Mouse (Mus musculus): ENCODE results near the gene Six1. TPM values are rescaled to one million over a fixed set of nuclear protein-coding genes. Genes with fewer than 3 reads are reported as not detected.
"Not testable (repeated sequence)": the region's sequence is repeated elsewhere in the genome, so short reads cannot be mapped to it uniquely, and the experiment has no call there.

Gene Six1
- 1 to 10 TPM; 3.2 to 3.3 TPM for total RNA-seq (2021)
- long read RNA-seq, experiment 1, partial matches to known transcripts: 0 of 1 reads
- long read RNA-seq, experiment 1, other reads (novel, unspliced or antisense): 1 of 1 reads
- long read RNA-seq, experiment 2, partial matches to known transcripts: 0 of 4 reads
- long read RNA-seq, experiment 2, other reads (novel, unspliced or antisense): 3 of 4 reads

DNA sequence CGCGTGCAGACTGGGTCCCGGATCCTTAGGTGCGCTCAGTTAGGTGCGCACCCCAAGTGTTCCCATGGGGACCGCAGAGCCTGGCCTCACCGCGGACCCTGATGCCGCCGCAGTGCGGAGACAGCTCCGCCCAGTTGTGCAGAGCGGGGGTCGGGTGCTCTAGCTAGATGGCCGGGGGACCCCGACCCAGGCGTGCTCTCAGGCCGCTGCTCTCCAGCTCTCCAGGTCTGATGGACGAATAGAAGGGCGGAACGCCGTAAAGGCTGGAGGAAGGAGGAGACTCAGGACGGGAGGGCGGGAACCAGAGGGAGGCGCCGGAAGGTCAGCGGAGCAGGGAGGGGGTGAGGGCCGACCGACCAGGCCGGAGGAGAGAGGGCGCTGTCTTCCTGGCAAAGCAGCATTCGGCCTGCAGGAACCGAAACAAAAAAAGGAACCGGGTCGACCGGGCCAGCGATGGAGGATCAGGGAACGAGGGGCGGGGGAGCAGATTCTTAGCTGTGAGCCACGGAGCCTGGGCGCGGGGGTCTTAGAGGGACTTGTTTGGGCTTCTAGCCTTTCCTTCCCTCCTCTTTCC, at the start of gene Six1:
Gene Six1, minus strand, starts transcription at position 220 of the 574 bp plus-strand sequence.
- DNase-seq: peak; percentile 86 to 89

GRCm38 (mm10) chr12:73098593-73098992, 44.9 kb upstream of the Six1 start:
- no peak for DNase-seq

DNA sequence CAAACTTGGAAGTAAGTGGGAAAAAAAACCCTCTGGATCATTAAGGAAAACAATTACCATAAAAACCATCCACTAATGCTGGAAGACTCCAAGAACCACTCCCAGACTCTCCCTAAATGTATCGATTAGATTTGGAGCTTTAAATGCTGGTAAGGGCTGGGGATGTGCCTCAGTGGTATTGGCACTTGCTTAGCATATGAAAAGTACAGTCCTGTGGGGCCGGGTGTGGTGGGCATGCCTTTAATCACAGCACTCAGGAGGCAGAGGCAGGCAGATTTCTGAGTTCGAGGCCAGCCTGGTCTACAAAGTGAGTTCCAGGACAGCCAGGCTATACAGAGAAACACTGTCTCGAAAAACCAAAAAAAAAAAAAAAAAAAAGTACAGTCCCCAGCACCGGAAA, 42.5 kb upstream of the Six1 start:
- not testable (repeated sequence) for DNase-seq

DNA sequence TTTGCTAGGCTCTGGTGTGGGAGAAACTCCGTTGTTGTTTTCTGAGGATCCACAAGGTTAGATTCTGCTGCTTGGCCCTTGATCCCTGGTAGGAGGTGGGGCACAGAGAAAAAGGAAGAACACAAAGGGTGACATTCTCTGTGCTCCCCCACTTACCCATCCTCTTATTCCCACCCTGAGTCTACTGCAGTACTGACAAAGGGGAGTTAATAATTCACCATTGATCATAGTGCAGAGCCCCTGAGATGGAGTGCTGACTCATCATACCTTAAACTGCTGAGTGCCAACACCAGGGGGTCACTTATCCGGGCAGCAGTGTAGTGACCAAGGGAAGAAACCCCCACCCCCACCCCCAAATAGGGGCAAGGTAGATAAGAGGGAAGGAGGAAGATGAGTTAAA, 40.9 kb upstream of the Six1 start:
- DNase-seq: no peak

- no peak for DNase-seq
Observed at GRCm38 (mm10) chr12:73094189-73094588, 40.5 kb upstream of the Six1 start.

- no peak for DNase-seq
Observed at GRCm38 (mm10) chr12:73090672-73091335, 37.1 kb upstream of the Six1 start.

DNA sequence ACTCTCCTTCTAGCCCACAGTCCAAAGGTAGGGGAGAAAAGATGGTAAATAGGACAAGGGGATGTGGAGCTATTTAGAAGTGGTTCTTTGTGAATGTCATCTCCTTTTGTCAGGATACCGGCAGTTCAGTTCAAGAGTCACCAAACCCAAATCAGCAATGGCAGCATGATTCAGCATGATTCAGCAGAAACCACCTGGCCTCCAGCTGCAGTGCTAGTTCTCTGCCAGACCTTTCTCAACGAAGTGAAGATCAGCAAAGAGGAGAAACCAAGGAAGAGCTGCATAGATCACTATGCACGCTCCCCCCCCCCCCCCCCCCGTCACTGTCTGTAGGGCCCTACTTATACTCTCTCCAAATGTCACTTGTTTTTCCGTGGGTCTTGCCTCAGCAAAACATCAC, 35.2 kb upstream of the Six1 start:
- DNase-seq: no peak

DNA sequence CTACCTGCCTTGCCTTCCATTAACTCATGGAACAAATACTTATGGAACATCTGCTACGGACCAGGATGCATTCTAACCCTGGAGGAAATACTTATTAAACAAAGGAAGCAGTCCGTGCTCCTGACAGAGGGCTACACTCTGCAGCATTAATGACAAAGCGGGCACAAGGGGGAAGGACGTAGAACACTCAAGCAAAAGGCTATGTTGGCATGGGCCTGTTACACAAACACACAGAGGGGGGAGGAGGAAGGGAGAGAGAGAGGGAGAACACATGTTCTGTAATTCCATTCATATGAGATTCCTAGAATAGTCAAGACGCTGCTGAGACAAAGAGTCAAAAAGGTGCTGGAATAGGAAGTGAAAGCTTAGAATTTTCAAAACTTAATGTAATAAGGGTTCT, 34.8 kb upstream of the Six1 start:
- no peak for DNase-seq

GRCm38 (mm10) chr12:73087086-73087485, 33.4 kb upstream of the Six1 start:
- DNase-seq: no peak

GRCm38 (mm10) chr12:73085739-73086630, 32.3 kb upstream of the Six1 start:
- DNase-seq: no peak

DNA sequence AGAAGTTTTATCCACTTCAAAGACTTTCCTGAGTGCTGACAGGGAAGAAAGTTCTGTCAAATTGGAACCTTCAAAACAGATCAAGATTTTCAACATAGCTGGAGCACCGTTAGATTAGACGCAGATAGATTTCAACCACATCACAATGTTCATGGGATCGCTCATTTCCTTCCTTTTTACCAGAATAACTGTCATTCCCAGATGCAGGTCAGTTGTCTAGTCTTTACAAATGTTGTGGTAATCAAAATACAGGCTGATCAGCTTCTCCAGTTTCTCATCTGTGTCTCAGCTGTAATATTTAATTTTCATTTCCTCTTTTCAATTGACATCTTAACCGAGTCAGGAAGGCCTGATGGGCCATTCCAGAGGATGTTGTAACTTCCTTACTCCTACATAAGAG, 30.1 kb upstream of the Six1 start:
- DNase-seq: no peak

- not testable (repeated sequence) for DNase-seq
Observed at GRCm38 (mm10) chr12:73081828-73082227, 28.1 kb upstream of the Six1 start.

- DNase-seq: no peak
Observed at GRCm38 (mm10) chr12:73060805-73061410, 7.2 kb upstream of the Six1 start.

GRCm38 (mm10) chr12:73057492-73057891, 3.8 kb upstream of the Six1 start:
- no peak for DNase-seq

DNA sequence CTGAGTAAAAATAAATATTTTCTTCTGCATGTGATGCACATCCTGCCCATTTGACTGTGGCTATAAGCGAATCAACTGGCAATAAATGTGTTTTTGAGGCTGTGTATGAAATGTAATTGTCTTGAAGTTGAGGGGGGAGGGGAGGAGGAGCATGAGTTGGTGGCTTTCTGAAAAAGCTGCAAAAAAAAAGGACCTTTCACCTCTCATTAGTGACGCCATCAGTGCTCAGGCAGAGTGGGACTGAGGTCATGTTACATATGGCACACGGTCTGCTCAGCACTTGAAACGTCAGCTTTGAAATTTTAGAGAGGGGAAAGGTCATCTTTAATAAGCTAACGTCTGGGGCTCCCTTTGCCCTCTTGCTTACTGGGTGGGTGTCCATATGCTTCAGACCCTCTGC, 1.8 kb upstream of the Six1 start:
- DNase-seq: no peak

- DNase-seq: no peak
Observed at GRCm38 (mm10) chr12:73054576-73055185, 994 bp upstream of the Six1 start.

- DNase-seq: peak in 1 of 2 experiments; percentile 21
Observed at GRCm38 (mm10) chr12:73052651-73053591, 766 bp downstream of the Six1 start.

DNA sequence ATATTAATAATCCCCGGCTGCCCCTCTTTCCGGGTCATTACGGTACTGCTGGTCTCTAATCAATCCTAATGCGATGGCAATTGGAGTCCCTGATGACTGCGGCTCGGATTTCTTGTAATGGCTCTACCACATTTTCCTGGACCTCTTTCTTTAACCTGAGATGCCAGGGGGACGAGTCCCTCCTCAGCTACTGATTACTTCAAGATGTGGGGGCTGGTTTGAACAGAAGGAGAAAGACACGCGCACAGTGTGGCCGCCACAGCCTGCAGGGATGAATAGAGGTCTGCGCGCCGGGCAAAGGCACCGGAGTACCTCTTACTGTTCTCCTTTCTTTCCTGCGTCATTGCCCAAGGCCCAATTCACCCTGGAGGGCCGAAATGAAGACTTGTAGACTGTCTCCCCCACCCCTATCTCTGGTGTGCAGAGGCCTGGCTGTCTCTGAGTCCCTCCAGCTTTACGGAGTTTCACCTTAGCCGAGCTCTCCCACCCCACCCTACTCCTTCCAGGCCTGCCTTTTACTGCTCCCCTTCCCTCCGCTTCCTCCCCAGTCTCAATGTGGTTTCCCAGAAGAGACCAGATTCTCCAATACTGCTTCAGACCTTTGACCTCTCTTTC, 1.5 kb downstream of the Six1 start:
- DNase-seq: no peak

DNA sequence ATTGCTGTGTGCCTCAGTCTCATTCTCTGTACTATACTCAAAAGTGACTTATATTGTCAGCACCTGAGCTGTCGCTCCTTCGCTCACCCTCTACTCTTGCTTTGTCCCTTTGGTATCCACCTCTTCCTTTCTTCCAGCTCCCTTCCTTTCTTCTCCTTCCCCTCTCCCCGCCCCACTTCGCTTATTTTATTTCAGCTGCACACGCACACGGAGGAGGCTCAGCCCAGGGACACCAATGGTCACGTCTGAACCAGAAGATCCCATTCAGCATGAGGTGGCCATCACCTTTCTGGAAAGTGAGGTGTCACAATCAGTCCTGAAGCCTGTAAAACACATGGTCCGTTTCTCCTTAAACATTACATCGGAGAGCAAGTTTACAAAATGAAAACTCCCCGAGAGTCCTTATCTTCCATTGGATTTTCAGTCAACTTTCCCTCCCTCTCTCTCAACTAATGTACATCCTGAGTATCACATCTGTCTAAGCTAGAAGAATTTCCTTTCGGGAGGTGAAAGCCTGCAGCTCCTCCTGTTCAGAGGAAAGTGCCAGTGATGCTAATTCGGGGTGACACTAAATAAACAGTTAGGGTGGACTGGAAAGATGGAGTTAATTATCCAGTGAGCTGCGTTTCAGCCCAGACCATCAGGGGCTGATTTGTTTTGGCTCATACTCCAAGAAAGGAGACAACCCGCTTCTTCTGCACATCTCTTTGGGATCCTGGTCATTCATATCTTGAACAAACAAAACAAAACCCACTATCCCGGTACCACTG, 2.7 kb downstream of the Six1 start:
- DNase-seq: no peak

Measured in adrenal gland, postnatal 36 days (tissue).